Mouse (Mus musculus): ENCODE data around the gene Obscn. TPM values are rescaled to one million over a fixed set of nuclear protein-coding genes. Genes with fewer than 3 reads are reported as not detected.

The Obscn gene
- polyA plus RNA-seq, 1 experiment from 2014 or later = 0.70 TPM

- H3K9me3 ChIP-seq = no peaks in the 10 kb centered on the region
These were observed 91.4 kb downstream of the Obscn start for GRCm38 (mm10) chr11:59044703-59045330.

GRCm38 (mm10) chr11:59029003-59029402 lies 107.2 kb downstream of the Obscn start:
- no peak for ATAC-seq (ENCODE audit: insufficient number of reproducible peaks, insufficient read depth, low FRiP score, low TSS enrichment, low read depth)
- no peak overlapping the region for H3K4me2 ChIP-seq
- H3K4me3 ChIP-seq (replicated peaks) = no peak overlapping the region
- H3K9ac ChIP-seq (replicated peaks) = no peak overlapping the region
- no peaks in the 10 kb centered on the region for H3K27me3 ChIP-seq
- H3K36me3 ChIP-seq = no peaks in the 10 kb centered on the region
- H3K9me3 ChIP-seq = no peaks in the 10 kb centered on the region
- H3K27ac ChIP-seq = no peak overlapping the region
- H3K4me1 ChIP-seq (replicated peaks) = no peaks in the 10 kb centered on the region
- 89% methylated on average over 13 of the region's 13 CpGs for WGBS

More at GRCm38 (mm10) chr11:59044703-59045330, 91.4 kb downstream of the Obscn start:
- Histone ChIP-seq H3K36me3 (no peaks in the 10 kb centered on the region), H3K4me1 (replicated peaks) (no peaks in the 10 kb centered on the region), H3K4me2 (no peak overlapping the region), H3K9ac (replicated peaks) (no peak overlapping the region), H3K27me3 (0 out of 2 replicates have a peak, but pooled peaks cover 4% of the 10 kb centered on the region), H3K27ac (no peak overlapping the region), H3K4me3 (replicated peaks) (no peak overlapping the region)
- WGBS = 91% methylated on average over 15 of the region's 15 CpGs
- no peak for ATAC-seq (ENCODE audit: insufficient number of reproducible peaks, insufficient read depth, low FRiP score, low TSS enrichment, low read depth)

- Histone ChIP-seq H3K4me3 (replicated peaks) (no peak overlapping the region), H3K4me1 (replicated peaks) (no peaks in the 10 kb centered on the region), H3K36me3 (no peaks in the 10 kb centered on the region), H3K9me3 (no peaks in the 10 kb centered on the region), H3K9ac (replicated peaks) (no peak overlapping the region), H3K4me2 (no peak overlapping the region), H3K27me3 (no peaks in the 10 kb centered on the region), H3K27ac (no peak overlapping the region)
- ATAC-seq (ENCODE audit: insufficient number of reproducible peaks, insufficient read depth, low FRiP score, low TSS enrichment, low read depth) = no peak
- 61% methylated on average over 6 of the region's 6 CpGs for WGBS
These were observed 109.8 kb downstream of the Obscn start for GRCm38 (mm10) chr11:59026411-59026810.

GRCm38 (mm10) chr11:59015052-59015451 lies 121.2 kb downstream of the Obscn start:
- H3K4me1 ChIP-seq (replicated peaks) = no peaks in the 10 kb centered on the region
- no peaks in the 10 kb centered on the region for H3K36me3 ChIP-seq
- no peak overlapping the region for H3K27ac ChIP-seq
- H3K27me3 ChIP-seq = no peaks in the 10 kb centered on the region
- H3K9me3 ChIP-seq = no peaks in the 10 kb centered on the region
- H3K4me2 ChIP-seq = no peak overlapping the region
- H3K4me3 ChIP-seq (replicated peaks) = no peak overlapping the region
- no peak overlapping the region for H3K9ac ChIP-seq (replicated peaks)
- ATAC-seq (ENCODE audit: insufficient number of reproducible peaks, insufficient read depth, low FRiP score, low TSS enrichment, low read depth) = no peak
- WGBS = 40% methylated on average over 9 of the region's 9 CpGs

- ATAC-seq (ENCODE audit: insufficient number of reproducible peaks, insufficient read depth, low FRiP score, low TSS enrichment, low read depth) = no peak
- no peak overlapping the region for H3K27ac ChIP-seq
- H3K4me1 ChIP-seq (replicated peaks) = no peaks in the 10 kb centered on the region
- no peak overlapping the region for H3K9ac ChIP-seq (replicated peaks)
- H3K9me3 ChIP-seq = no peaks in the 10 kb centered on the region
- H3K27me3 ChIP-seq = peaks cover 4% of the 10 kb centered on the region; the same call in 1 of the 2 replicates
- H3K36me3 ChIP-seq = no peaks in the 10 kb centered on the region
- no peak overlapping the region for H3K4me3 ChIP-seq (replicated peaks)
- 74% methylated on average over 7 of the region's 7 CpGs for WGBS
- no peak overlapping the region for H3K4me2 ChIP-seq
These were observed 133.7 kb downstream of the Obscn start for GRCm38 (mm10) chr11:59002327-59003079.

- H3K4me2 ChIP-seq = no peak overlapping the region
- no peak overlapping the region for H3K27ac ChIP-seq
- no peak overlapping the region for H3K4me3 ChIP-seq (replicated peaks)
- H3K9ac ChIP-seq (replicated peaks) = no peak overlapping the region
- H3K9me3 ChIP-seq = no peaks in the 10 kb centered on the region
- no peaks in the 10 kb centered on the region for H3K36me3 ChIP-seq
- WGBS = 92% methylated on average over 21 of the region's 21 CpGs
- no peaks in the 10 kb centered on the region for H3K4me1 ChIP-seq (replicated peaks)
- H3K27me3 ChIP-seq = peaks cover 11% of the 10 kb centered on the region
- ATAC-seq (ENCODE audit: insufficient number of reproducible peaks, insufficient read depth, low FRiP score, low TSS enrichment, low read depth) = no peak
These were observed 135.6 kb downstream of the Obscn start for GRCm38 (mm10) chr11:59000635-59001034.

- Histone ChIP-seq H3K4me1 (replicated peaks) (peaks cover 1% of the 10 kb centered on the region; the same call in 1 of the 2 replicates), H3K9me3 (no peaks in the 10 kb centered on the region), H3K27ac (no peak overlapping the region), H3K4me3 (replicated peaks) (no peak overlapping the region), H3K36me3 (no peaks in the 10 kb centered on the region), H3K27me3 (peaks cover 19% of the 10 kb centered on the region), H3K4me2 (no peak overlapping the region), H3K9ac (replicated peaks) (no peak overlapping the region)
- 74% methylated on average over 6 of the region's 6 CpGs for WGBS
- ATAC-seq (ENCODE audit: insufficient number of reproducible peaks, insufficient read depth, low FRiP score, low TSS enrichment, low read depth) = no peak
These were observed 136.4 kb downstream of the Obscn start for GRCm38 (mm10) chr11:58999830-59000229.

- Histone ChIP-seq H3K27me3 (peaks cover 26% of the 10 kb centered on the region), H3K9me3 (no peaks in the 10 kb centered on the region), H3K36me3 (no peaks in the 10 kb centered on the region), H3K27ac (no peak overlapping the region), H3K4me1 (replicated peaks) (peaks cover 8% of the 10 kb centered on the region), H3K4me3 (replicated peaks) (no peak overlapping the region), H3K9ac (replicated peaks) (no peak overlapping the region), H3K4me2 (no peak overlapping the region)
- no peak for ATAC-seq (ENCODE audit: insufficient number of reproducible peaks, insufficient read depth, low FRiP score, low TSS enrichment, low read depth)
- WGBS = 52% methylated on average over 11 of the region's 11 CpGs
These were observed 137.0 kb downstream of the Obscn start for GRCm38 (mm10) chr11:58999158-58999557.

- Histone ChIP-seq H3K4me2 (no peak overlapping the region), H3K9ac (replicated peaks) (no peak overlapping the region), H3K27ac (no peak overlapping the region), H3K27me3 (peaks cover 42% of the 10 kb centered on the region), H3K4me3 (replicated peaks) (no peak overlapping the region), H3K4me1 (replicated peaks) (peaks cover 11% of the 10 kb centered on the region), H3K9me3 (no peaks in the 10 kb centered on the region), H3K36me3 (no peaks in the 10 kb centered on the region)
- 78% methylated on average over 5 of the region's 5 CpGs for WGBS
- ATAC-seq (ENCODE audit: insufficient number of reproducible peaks, insufficient read depth, low FRiP score, low TSS enrichment, low read depth) = no peak
These were observed 138.7 kb downstream of the Obscn start for GRCm38 (mm10) chr11:58997541-58997940.

GRCm38 (mm10) chr11:58995807-58996370 lies 140.3 kb downstream of the Obscn start:
- 52% methylated on average over 12 of the region's 12 CpGs for WGBS
- Histone ChIP-seq H3K27me3 (peaks cover 47% of the 10 kb centered on the region), H3K4me3 (replicated peaks) (no peak overlapping the region), H3K4me1 (replicated peaks) (peaks cover 11% of the 10 kb centered on the region), H3K9ac (replicated peaks) (no peak overlapping the region), H3K9me3 (no peaks in the 10 kb centered on the region), H3K27ac (no peak overlapping the region), H3K36me3 (peaks cover 4% of the 10 kb centered on the region; the same call in 1 of the 2 replicates), H3K4me2 (no peak overlapping the region)
- ATAC-seq (ENCODE audit: insufficient number of reproducible peaks, insufficient read depth, low FRiP score, low TSS enrichment, low read depth) = no peak

- Histone ChIP-seq H3K4me3 (replicated peaks) (peak overlapping the region; percentile 40), H3K9me3 (no peaks in the 10 kb centered on the region), H3K36me3 (peaks cover 10% of the 10 kb centered on the region; the same call in 1 of the 2 replicates), H3K4me1 (replicated peaks) (peaks cover 11% of the 10 kb centered on the region), H3K27ac (no peak overlapping the region), H3K27me3 (peaks cover 43% of the 10 kb centered on the region), H3K9ac (replicated peaks) (no peak overlapping the region), H3K4me2 (peak overlapping the region; percentile 66; the same call in 1 of the 2 replicates)
- WGBS = 76% methylated on average over 9 of the region's 9 CpGs
- no peak for ATAC-seq (ENCODE audit: insufficient number of reproducible peaks, insufficient read depth, low FRiP score, low TSS enrichment, low read depth)
These were observed 141.0 kb downstream of the Obscn start for GRCm38 (mm10) chr11:58995061-58995806.
